Mouse (Mus musculus) kidney, embryonic 15.5 days (tissue): ENCODE data around the gene Colgalt2. TPM values are rescaled to one million over a fixed set of nuclear protein-coding genes. Genes with fewer than 3 reads are reported as not detected.
A peak's percentile ranks its signal among the peaks of the same experiment; 100 is the strongest.
"Not testable (repeated sequence)": the region's sequence is repeated elsewhere in the genome, so short reads cannot be mapped to it uniquely, and the experiment has no call there.

Source experiments
- ATAC-seq: fragments of 200-750 bp; cut with Nextera tagmentation; replicated peaks from 2 replicates; pipeline ENCODE4 v1.8.0; 2017; ENCODE audit warnings: moderate TSS enrichment; ENCODE audit not compliant: low FRiP score
- H3K27ac ChIP-seq: fragments of 300-500 bp; sonication (generic); 2 replicates; pipeline ENCODE4 v1.5.1; 2015; ENCODE audit warnings: mild to moderate bottlenecking, inconsistent platforms
- H3K27me3 ChIP-seq: fragments of 300-500 bp; sonication (generic); 2 replicates; pipeline ENCODE4 v1.6.1; 2015; ENCODE audit warnings: inconsistent platforms
- H3K36me3 ChIP-seq: fragments of 300-500 bp; sonication (generic); 2 replicates; pipeline ENCODE4 v1.6.1; 2015; ENCODE audit warnings: inconsistent platforms
- H3K4me1 ChIP-seq: fragments of 300-500 bp; sonication (generic); 2 replicates; pipeline ENCODE4 v1.6.1; 2015; ENCODE audit warnings: inconsistent platforms
- H3K4me2 ChIP-seq: fragments of 300-500 bp; sonication (generic); 2 replicates; pipeline ENCODE4 v1.6.1; 2015; ENCODE audit warnings: moderate library complexity, mild to moderate bottlenecking, inconsistent platforms
- H3K4me3 ChIP-seq: fragments of 300-500 bp; sonication (generic); replicated peaks from 2 replicates; pipeline ENCODE4 v1.5.1; 2015; ENCODE audit warnings: mild to moderate bottlenecking, inconsistent platforms
- H3K9ac ChIP-seq: fragments of 300-500 bp; sonication (generic); 2 replicates; pipeline ENCODE4 v1.6.1; 2015; ENCODE audit warnings: mild to moderate bottlenecking, inconsistent platforms
- H3K9me3 ChIP-seq: fragments of 300-500 bp; sonication (generic); replicated peaks from 2 replicates; pipeline ENCODE4 v1.6.1; 2016; ENCODE audit warnings: inconsistent platforms
- WGBS: fragments of 180-500 bp; shearing (Covaris S2); methylation state at CpG from one replicate; pipeline ENCODE4 v1.1.7; 2015; ENCODE audit warnings: mixed read lengths; 5-methylcytosine and 5-hydroxymethylcytosine counted together
- polyA plus RNA-seq: library from polyadenylated mRNA; unstranded; fragments of >200 nt; fragmentation: Nextera tagmentation; extraction: Ambion mirVana; gene quantifications from 2 replicates; pipeline ENCODE4 v1.2.1, GENCODE M21; 2015

Gene Colgalt2
- polyA plus RNA-seq, 1 experiment from 2014 or later, result 1.5 TPM

DNA sequence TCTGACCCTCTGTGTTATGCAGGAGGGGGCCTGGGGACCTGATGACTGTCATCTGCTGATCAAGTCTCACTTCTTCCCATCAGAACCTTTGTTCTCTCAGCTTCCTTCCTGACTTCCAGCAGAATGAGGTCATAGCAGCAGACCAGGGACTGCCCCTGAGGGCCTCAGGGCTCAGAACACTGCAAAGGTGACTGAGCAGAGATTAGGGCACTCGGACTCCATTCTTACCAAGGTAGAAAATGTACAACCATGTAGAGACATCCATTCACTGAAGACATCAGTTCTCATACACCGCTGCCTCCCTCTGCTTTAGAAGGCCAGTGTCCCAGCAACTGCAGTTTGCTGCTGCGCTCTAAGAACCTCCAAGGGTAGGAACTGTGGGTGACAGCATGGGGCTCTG is 23.4 kb downstream of the Colgalt2 start:
- Histone ChIP-seq H3K4me1 (peaks cover 4% of the 10 kb centered on the region; the same call in 1 of the 2 replicates), H3K9me3 (no peaks in the 10 kb centered on the region), H3K4me3 (no peak overlapping the region), H3K27me3 (peaks cover 13% of the 10 kb centered on the region; the same call in 1 of the 2 replicates), H3K27ac (no peak overlapping the region), H3K9ac (no peak overlapping the region), H3K36me3 (no peaks in the 10 kb centered on the region), H3K4me2 (no peak overlapping the region)
- WGBS, result 72% methylated on average over 3 of the region's 3 CpGs
- ATAC-seq, result no peak

DNA sequence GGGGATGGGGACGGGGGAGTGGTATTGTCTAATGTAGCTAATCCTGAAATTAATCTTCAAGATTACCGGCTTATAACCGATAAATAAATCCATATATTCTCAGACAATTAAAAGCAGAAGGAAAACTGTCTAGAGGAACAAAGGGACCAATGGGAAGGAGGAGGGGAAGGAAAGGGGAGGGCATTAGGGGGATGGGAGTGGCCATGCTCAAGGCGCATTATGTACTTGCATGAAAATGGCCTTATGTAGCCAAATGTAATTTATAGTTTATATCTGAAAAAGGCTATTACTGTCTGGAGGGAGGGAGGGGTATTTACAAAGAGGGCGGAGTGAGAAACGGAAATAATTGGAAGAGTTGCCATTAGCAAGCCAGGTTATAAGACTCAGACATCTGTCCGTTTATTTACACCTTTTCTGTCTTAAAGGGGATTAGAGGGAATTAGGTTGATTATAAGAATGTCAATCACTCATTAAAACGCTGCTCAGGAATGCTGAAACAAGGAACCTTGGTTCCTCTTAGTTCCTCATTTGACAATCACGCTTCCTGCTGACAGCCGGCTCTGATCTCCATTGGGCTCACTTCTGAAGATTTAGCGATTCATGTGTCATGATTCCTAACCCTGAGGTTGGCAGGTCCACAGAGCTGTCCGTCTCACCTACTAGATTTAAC is 28.4 kb downstream of the Colgalt2 start:
- Histone ChIP-seq H3K4me3 (no peak overlapping the region), H3K9me3 (no peaks in the 10 kb centered on the region), H3K4me2 (no peak overlapping the region), H3K36me3 (no peaks in the 10 kb centered on the region), H3K4me1 (peaks cover 1% of the 10 kb centered on the region; the same call in 1 of the 2 replicates), H3K27ac (no peak overlapping the region), H3K27me3 (peaks cover 8% of the 10 kb centered on the region; the same call in 1 of the 2 replicates), H3K9ac (no peak overlapping the region)
- ATAC-seq, result no peak
- 73% methylated on average over 12 of the region's 12 CpGs for WGBS

DNA sequence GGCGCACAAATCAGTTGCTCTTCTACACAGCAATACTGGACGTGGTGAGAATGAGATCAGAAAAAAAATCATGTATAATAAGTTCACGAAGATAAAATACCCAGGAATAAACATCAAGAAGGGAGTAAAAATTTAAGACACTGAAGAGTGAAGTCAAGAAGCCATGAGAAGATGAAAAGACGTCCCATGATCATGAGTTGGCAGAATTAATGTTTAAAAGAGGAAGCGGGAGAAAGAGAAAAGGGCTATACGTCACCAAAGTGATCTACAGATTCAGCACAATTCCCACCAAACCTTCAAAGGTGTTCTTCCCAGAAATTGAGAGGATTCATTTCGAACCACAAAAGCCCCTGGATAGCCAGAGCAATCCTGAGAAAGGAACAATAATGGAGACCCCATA is 30.2 kb downstream of the Colgalt2 start:
- Histone ChIP-seq H3K4me3 (no peak overlapping the region), H3K4me1 (no peaks in the 10 kb centered on the region), H3K9ac (no peak overlapping the region), H3K36me3 (no peaks in the 10 kb centered on the region), H3K27me3 (no peaks in the 10 kb centered on the region; the same call in 1 of the 2 replicates), H3K9me3 (no peaks in the 10 kb centered on the region), H3K4me2 (no peak overlapping the region), H3K27ac (no peak overlapping the region)
- no peak for ATAC-seq
- 87% methylated on average over 7 of the region's 7 CpGs for WGBS

DNA sequence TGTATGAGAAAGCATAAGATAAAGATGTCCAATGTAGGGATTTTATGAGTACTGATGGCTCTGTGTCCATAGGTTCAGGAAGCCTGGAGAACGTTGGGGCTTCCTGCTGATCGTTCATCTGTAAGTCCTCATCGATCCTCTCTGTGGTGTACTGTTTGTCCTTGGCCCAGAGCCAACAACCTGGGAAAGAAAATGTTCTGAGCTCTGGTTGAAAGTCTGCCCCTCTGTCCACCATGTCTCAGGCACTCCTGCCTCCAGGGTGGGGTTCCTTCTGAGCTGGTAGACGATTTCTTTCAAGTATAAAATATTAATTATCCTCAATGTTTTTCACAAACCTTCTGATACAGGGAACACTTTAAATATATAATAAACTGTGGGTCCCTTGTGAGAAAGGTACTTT is 34.5 kb downstream of the Colgalt2 start:
- no peaks in the 10 kb centered on the region for H3K36me3 ChIP-seq
- no peaks in the 10 kb centered on the region; the same call in 1 of the 2 replicates for H3K27me3 ChIP-seq
- no peaks in the 10 kb centered on the region for H3K9me3 ChIP-seq
- no peak overlapping the region for H3K27ac ChIP-seq
- no peak for ATAC-seq
- H3K4me3 ChIP-seq, result no peak overlapping the region
- no peak overlapping the region for H3K9ac ChIP-seq
- WGBS, result 76% methylated on average over 4 of the region's 4 CpGs
- H3K4me2 ChIP-seq, result no peak overlapping the region
- H3K4me1 ChIP-seq, result no peaks in the 10 kb centered on the region

DNA sequence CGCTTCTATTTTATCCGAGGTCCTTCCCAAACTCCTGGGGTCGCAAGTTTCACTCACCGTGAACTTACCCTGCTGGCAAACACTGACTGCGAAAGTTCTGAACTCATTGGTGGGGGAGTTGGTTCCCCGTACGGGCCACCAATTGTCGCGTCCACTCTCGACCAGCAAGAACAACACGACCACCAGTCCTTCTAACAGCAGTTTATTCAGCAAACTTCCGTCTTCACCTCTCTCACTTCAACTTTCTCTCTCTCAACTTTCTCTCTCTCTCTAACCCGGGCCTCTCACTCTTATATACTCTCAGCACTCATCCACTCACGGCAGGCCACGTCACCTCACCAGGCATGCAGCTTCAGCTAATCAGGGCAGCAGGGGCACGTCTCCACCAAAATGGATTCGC is 37.9 kb downstream of the Colgalt2 start:
- not testable (repeated sequence) for H3K9ac ChIP-seq, H3K36me3 ChIP-seq, ATAC-seq, H3K27me3 ChIP-seq, H3K4me3 ChIP-seq, H3K4me2 ChIP-seq, H3K4me1 ChIP-seq, H3K27ac ChIP-seq, H3K9me3 ChIP-seq
- 84% methylated on average over 16 of the region's 17 CpGs for WGBS

DNA sequence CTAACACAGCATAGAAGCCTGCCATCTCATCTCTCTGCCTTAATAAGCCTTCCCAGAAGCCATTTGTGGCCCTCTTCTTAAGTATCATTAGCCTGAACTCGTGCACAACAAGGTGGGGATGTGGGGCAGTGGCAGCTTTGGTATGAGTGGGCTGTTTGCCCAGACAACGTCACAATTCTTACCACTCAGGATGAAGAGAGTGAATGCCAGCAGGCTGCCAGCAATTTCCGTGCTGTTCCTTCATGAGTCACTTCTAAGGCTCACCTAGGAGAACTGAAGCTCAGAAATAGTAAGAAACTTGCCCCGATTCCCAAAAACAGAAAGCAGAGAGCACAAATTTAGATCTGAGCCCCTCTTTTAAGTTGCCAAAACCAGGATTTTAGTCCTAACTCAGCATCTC is 39.8 kb downstream of the Colgalt2 start:
- WGBS, result 67% methylated on average over 4 of the region's 4 CpGs
- H3K27ac ChIP-seq, result no peak overlapping the region
- no peaks in the 10 kb centered on the region for H3K4me1 ChIP-seq
- ATAC-seq, result no peak
- H3K27me3 ChIP-seq, result no peaks in the 10 kb centered on the region
- no peak overlapping the region for H3K4me2 ChIP-seq
- no peak overlapping the region for H3K4me3 ChIP-seq
- H3K9me3 ChIP-seq, result no peaks in the 10 kb centered on the region
- no peak overlapping the region for H3K9ac ChIP-seq
- H3K36me3 ChIP-seq, result no peaks in the 10 kb centered on the region

DNA sequence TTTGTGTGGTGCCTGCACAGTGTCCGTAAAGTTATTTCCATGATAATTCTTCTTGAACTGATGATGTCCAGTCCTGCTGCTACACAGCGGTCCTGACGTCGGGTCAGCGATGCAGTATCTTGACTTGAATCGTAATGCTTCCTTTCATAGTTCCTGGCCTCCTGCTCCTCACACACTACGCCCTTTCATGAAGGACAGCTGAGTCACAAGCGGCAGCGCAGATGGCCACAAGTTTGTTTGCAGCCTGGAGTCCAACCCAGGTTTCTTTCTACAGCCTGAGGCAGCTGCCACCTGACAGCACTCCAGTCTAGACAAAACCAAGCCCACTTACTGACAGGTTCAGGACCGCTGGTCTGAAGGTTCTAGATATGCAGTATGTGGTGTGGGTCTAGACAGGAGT is 40.2 kb downstream of the Colgalt2 start:
- H3K4me1 ChIP-seq, result no peaks in the 10 kb centered on the region
- no peak overlapping the region for H3K9ac ChIP-seq
- no peak overlapping the region for H3K4me3 ChIP-seq
- 82% methylated on average over 10 of the region's 10 CpGs for WGBS
- H3K36me3 ChIP-seq, result no peaks in the 10 kb centered on the region
- no peak for ATAC-seq
- no peak overlapping the region for H3K4me2 ChIP-seq
- H3K9me3 ChIP-seq, result no peaks in the 10 kb centered on the region
- H3K27ac ChIP-seq, result no peak overlapping the region
- no peaks in the 10 kb centered on the region for H3K27me3 ChIP-seq

DNA sequence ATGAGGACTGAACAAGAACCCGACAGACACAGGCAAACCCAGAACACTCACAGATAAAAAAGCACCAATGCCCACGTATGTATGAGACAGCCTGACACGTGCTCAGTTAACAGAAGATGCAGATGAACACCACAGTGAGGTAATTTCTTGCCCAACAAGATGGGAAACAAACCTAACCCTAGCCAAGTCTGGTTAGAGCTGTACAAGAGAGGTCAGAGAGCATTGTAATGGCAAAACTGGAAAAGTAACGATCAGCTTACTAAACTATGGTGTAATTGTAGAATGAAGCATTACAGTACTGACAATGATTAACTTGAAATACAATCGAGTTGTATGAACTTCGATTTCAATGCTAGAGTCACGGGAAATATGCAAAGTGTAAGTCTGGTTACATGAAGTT is 45.0 kb downstream of the Colgalt2 start:
- no peak overlapping the region for H3K27ac ChIP-seq
- H3K36me3 ChIP-seq, result no peaks in the 10 kb centered on the region
- no peak for ATAC-seq
- no peaks in the 10 kb centered on the region for H3K27me3 ChIP-seq
- H3K9me3 ChIP-seq, result no peaks in the 10 kb centered on the region
- H3K4me3 ChIP-seq, result no peak overlapping the region
- no peak overlapping the region for H3K4me2 ChIP-seq
- no peak overlapping the region for H3K9ac ChIP-seq
- H3K4me1 ChIP-seq, result no peaks in the 10 kb centered on the region
- 82% methylated on average over 7 of the region's 7 CpGs for WGBS

DNA sequence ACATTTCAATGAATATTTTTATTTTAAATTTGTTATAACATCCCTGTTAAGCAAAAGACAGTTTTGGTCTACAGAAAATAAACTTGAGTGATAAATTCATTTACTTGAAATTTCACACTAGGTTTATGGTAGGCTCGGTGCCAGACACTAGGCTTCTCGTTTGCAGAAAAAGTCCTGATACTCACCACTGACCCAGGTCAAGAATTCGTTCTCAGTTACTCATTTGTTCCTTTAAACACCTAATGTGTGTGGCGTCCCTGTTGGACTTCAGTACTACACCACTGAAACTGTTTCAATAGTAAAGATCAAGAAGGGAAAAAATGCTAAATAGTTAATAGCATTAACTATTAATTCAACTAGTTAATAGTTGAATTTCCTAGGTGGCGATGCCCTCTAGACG is 46.3 kb downstream of the Colgalt2 start:
- Histone ChIP-seq H3K36me3 (no peaks in the 10 kb centered on the region), H3K4me2 (no peak overlapping the region), H3K27me3 (no peaks in the 10 kb centered on the region), H3K9ac (no peak overlapping the region), H3K4me1 (no peaks in the 10 kb centered on the region), H3K9me3 (no peaks in the 10 kb centered on the region), H3K27ac (no peak overlapping the region), H3K4me3 (no peak overlapping the region)
- ATAC-seq, result peak; percentile 76; the same call in 1 of the 2 replicates
- 69% methylated on average over 6 of the region's 6 CpGs for WGBS

DNA sequence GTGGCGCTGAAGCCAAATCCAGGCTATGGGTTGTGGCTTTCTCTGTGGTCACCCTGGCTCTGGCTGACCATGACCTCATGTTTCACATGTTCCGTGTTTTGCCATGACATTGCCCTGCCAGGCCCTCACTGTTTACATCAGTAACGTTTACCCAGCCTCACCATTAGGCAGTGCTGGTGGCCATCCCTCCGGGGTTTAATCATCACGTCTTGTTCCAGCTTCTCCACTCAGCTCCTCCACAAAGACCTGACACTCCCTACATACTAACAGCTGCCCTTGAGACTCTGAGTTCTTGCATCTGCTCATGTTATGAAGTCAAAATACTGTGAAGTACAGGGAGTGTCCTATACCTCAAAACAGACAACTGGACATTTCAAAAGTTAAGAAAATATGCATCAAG is 54.9 kb downstream of the Colgalt2 start:
- WGBS, result 62% methylated on average over 5 of the region's 5 CpGs
- no peaks in the 10 kb centered on the region for H3K36me3 ChIP-seq
- H3K4me3 ChIP-seq, result no peak overlapping the region
- no peaks in the 10 kb centered on the region; the same call in 1 of the 2 replicates for H3K4me1 ChIP-seq
- H3K27me3 ChIP-seq, result no peaks in the 10 kb centered on the region
- no peaks in the 10 kb centered on the region for H3K9me3 ChIP-seq
- H3K9ac ChIP-seq, result no peak overlapping the region
- H3K27ac ChIP-seq, result no peak overlapping the region
- no peak overlapping the region for H3K4me2 ChIP-seq
- no peak for ATAC-seq

DNA sequence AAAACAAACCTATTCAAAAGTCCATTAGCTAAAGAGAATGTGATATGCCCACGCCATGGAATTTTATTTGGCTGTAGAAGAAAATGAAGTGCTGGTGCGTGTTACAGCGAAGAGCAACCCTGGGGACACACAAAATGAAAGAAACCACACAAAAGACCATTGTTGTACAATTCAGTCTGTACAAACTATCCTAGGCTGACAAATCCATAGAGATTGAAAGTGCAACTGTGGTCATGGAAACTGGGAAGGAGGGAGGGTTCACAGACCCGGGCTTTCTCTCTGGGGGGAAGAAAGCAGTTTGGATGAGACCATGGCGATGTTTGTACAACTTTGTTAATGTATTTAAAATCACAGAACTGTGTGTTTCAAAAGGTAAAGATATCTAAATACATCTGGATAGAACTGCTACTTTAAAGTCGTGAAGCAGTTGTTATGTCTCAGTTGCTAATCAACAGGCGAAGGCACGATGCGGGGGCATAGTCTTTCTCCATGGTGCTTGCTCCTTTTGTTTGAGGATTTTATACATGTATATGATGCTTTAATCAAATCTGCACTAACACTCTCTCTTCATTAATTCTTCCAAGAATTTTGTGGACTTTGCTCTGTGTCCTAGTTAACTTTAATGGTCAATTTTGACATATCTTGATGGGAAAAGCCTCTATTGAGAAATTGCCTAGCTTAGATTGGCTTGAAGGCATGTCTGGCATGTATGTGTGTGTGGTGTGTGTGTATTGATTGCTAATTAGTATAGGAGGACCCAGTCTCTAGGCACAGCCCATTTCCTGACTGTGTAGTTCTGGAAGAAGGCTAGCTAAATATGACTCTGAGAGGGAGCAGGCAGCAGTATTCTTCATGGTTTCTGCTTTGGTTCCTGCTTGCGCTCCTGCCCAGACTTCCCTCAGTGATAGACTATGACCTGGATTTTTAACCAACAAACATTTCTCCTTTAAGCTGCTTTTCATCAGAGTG is 55.9 kb downstream of the Colgalt2 start:
- H3K4me2 ChIP-seq, result no peak overlapping the region
- ATAC-seq, result no peak

DNA sequence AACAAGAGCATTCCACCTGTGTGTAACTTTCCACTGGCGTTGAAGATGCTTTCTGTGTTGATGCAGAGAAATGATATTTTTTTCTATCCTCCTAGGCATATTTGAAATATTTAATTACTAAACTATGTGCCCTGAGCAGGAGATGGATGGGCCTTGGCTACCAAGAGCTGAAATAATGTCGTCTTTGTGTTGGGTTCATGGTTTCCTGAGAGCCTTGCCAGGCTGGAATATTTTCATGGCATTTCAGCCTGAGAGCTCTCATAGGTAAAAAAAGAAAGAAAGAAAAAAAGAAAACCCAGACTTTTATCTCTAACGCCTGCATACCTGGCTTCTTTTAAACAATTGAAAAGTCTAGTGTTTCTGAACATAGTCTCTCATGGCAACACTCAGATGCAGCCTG is 56.6 kb downstream of the Colgalt2 start:
- no peak overlapping the region for H3K9ac ChIP-seq
- no peak overlapping the region for H3K27ac ChIP-seq
- no peak overlapping the region for H3K4me2 ChIP-seq
- no peak overlapping the region for H3K4me3 ChIP-seq
- H3K9me3 ChIP-seq, result no peaks in the 10 kb centered on the region
- H3K36me3 ChIP-seq, result no peaks in the 10 kb centered on the region
- WGBS, result 78% methylated on average over 3 of the region's 3 CpGs
- H3K27me3 ChIP-seq, result no peaks in the 10 kb centered on the region
- no peak for ATAC-seq
- no peaks in the 10 kb centered on the region; the same call in 1 of the 2 replicates for H3K4me1 ChIP-seq

More for the DNA sequence above, 55.9 kb downstream of the Colgalt2 start:
- no peak overlapping the region for H3K27ac ChIP-seq
- H3K36me3 ChIP-seq, result no peaks in the 10 kb centered on the region
- H3K9me3 ChIP-seq, result no peaks in the 10 kb centered on the region
- 84% methylated on average over 10 of the region's 10 CpGs for WGBS
- H3K4me1 ChIP-seq, result no peaks in the 10 kb centered on the region; the same call in 1 of the 2 replicates
- H3K4me3 ChIP-seq, result no peak overlapping the region
- H3K27me3 ChIP-seq, result no peaks in the 10 kb centered on the region
- no peak overlapping the region for H3K9ac ChIP-seq
